Mouse (Mus musculus) kidney, embryonic 15.5 days (tissue): ENCODE measurements around the gene Sgk2. TPM values are rescaled to one million over a fixed set of nuclear protein-coding genes. Genes with fewer than 3 reads are reported as not detected.
"Not testable (repeated sequence)": the region's sequence is repeated elsewhere in the genome, so short reads cannot be mapped to it uniquely, and the experiment has no call there.

Experiments used
- ATAC-seq: fragments of 200-750 bp; cut with Nextera tagmentation; replicated peaks from 2 replicates; pipeline ENCODE4 v1.8.0; 2017; ENCODE audit warnings: moderate TSS enrichment; ENCODE audit not compliant: low FRiP score
- H3K27ac ChIP-seq: fragments of 300-500 bp; sonication (generic); 2 replicates; pipeline ENCODE4 v1.5.1; 2015; ENCODE audit warnings: mild to moderate bottlenecking, inconsistent platforms
- H3K27me3 ChIP-seq: fragments of 300-500 bp; sonication (generic); 2 replicates; pipeline ENCODE4 v1.6.1; 2015; ENCODE audit warnings: inconsistent platforms
- H3K36me3 ChIP-seq: fragments of 300-500 bp; sonication (generic); 2 replicates; pipeline ENCODE4 v1.6.1; 2015; ENCODE audit warnings: inconsistent platforms
- H3K4me1 ChIP-seq: fragments of 300-500 bp; sonication (generic); 2 replicates; pipeline ENCODE4 v1.6.1; 2015; ENCODE audit warnings: inconsistent platforms
- H3K4me2 ChIP-seq: fragments of 300-500 bp; sonication (generic); 2 replicates; pipeline ENCODE4 v1.6.1; 2015; ENCODE audit warnings: moderate library complexity, mild to moderate bottlenecking, inconsistent platforms
- H3K4me3 ChIP-seq: fragments of 300-500 bp; sonication (generic); replicated peaks from 2 replicates; pipeline ENCODE4 v1.5.1; 2015; ENCODE audit warnings: mild to moderate bottlenecking, inconsistent platforms
- H3K9ac ChIP-seq: fragments of 300-500 bp; sonication (generic); 2 replicates; pipeline ENCODE4 v1.6.1; 2015; ENCODE audit warnings: mild to moderate bottlenecking, inconsistent platforms
- H3K9me3 ChIP-seq: fragments of 300-500 bp; sonication (generic); replicated peaks from 2 replicates; pipeline ENCODE4 v1.6.1; 2016; ENCODE audit warnings: inconsistent platforms
- WGBS: fragments of 180-500 bp; shearing (Covaris S2); methylation state at CpG from one replicate; pipeline ENCODE4 v1.1.7; 2015; ENCODE audit warnings: mixed read lengths; 5-methylcytosine and 5-hydroxymethylcytosine counted together
- polyA plus RNA-seq: library from polyadenylated mRNA; unstranded; fragments of >200 nt; fragmentation: Nextera tagmentation; extraction: Ambion mirVana; gene quantifications from 2 replicates; pipeline ENCODE4 v1.2.1, GENCODE M21; 2015

The Sgk2 gene
- polyA plus RNA-seq, 1 experiment from 2014 or later, result 7.3 TPM

DNA sequence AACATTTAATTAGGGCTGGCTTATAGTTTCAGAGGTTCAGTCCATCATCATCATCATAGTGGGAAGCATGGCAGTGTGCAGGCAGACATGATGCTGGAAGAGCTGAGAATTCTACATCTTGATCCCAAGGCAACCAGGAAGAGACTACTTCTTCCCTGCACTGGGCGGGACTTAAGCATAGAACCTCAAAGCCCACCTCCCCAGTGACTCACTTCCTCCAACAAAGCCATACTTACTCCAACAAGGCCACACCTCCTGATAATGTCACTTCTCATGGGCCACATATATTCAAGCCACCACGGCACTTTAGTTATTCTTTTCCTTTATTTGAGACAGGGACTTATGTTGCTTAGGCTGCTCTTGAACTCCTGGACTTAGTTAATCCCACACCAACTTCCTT lies 62.0 kb downstream of the Sgk2 start:
- no peak for ATAC-seq
- WGBS, result 88% methylated on average over 2 of the region's 2 CpGs
- no peak overlapping the region for H3K4me2 ChIP-seq
- no peak overlapping the region for H3K4me3 ChIP-seq
- no peaks in the 10 kb centered on the region for H3K27me3 ChIP-seq
- H3K9ac ChIP-seq, result no peak overlapping the region
- H3K4me1 ChIP-seq, result peaks cover 6% of the 10 kb centered on the region; the same call in 1 of the 2 replicates
- no peaks in the 10 kb centered on the region for H3K9me3 ChIP-seq
- no peak overlapping the region for H3K27ac ChIP-seq
- H3K36me3 ChIP-seq, result peaks cover 37% of the 10 kb centered on the region

- Histone ChIP-seq H3K4me2 (no peak overlapping the region), H3K27me3 (no peaks in the 10 kb centered on the region), H3K4me1 (peaks cover 22% of the 10 kb centered on the region), H3K27ac (no peak overlapping the region), H3K36me3 (peaks cover 14% of the 10 kb centered on the region; the same call in 1 of the 2 replicates), H3K9me3 (no peaks in the 10 kb centered on the region), H3K9ac (no peak overlapping the region), H3K4me3 (no peak overlapping the region)
- WGBS, result 70% methylated on average over 1 of the region's 1 CpGs
- no peak for ATAC-seq
Measured at GRCm38 (mm10) chr2:163051691-163052090, 64.6 kb downstream of the Sgk2 start.

- ATAC-seq, result no peak
Measured at GRCm38 (mm10) chr2:163052101-163052500, 65.0 kb downstream of the Sgk2 start.

GRCm38 (mm10) chr2:163052826-163053225 lies 65.7 kb downstream of the Sgk2 start:
- no peaks in the 10 kb centered on the region for H3K9me3 ChIP-seq
- ATAC-seq, result no peak
- H3K4me1 ChIP-seq, result peaks cover 22% of the 10 kb centered on the region
- no peaks in the 10 kb centered on the region for H3K27me3 ChIP-seq
- H3K4me3 ChIP-seq, result no peak overlapping the region
- no peak overlapping the region for H3K27ac ChIP-seq
- H3K4me2 ChIP-seq, result no peak overlapping the region
- no peak overlapping the region for H3K9ac ChIP-seq
- WGBS, result 73% methylated on average over 4 of the region's 4 CpGs
- H3K36me3 ChIP-seq, result 0 out of 2 replicates have a peak, but pooled peaks cover 4% of the 10 kb centered on the region

More at GRCm38 (mm10) chr2:163052101-163052500, 65.0 kb downstream of the Sgk2 start:
- H3K36me3 ChIP-seq, result peaks cover 10% of the 10 kb centered on the region; the same call in 1 of the 2 replicates
- H3K27ac ChIP-seq, result no peak overlapping the region
- peaks cover 22% of the 10 kb centered on the region for H3K4me1 ChIP-seq
- no peak overlapping the region for H3K4me3 ChIP-seq
- H3K4me2 ChIP-seq, result no peak overlapping the region
- H3K9ac ChIP-seq, result no peak overlapping the region
- 45% methylated on average over 4 of the region's 4 CpGs for WGBS
- H3K27me3 ChIP-seq, result no peaks in the 10 kb centered on the region
- no peaks in the 10 kb centered on the region for H3K9me3 ChIP-seq

- peaks cover 22% of the 10 kb centered on the region for H3K4me1 ChIP-seq
- no peaks in the 10 kb centered on the region for H3K9me3 ChIP-seq
- H3K4me3 ChIP-seq, result peak within 1 kb of the TSS; percentile 77
- peak within 1 kb of the TSS; percentile 68 for H3K27ac ChIP-seq
- peak within 1 kb of the TSS; percentile 70 for H3K9ac ChIP-seq
- 0 out of 2 replicates have a peak, but pooled peaks cover 4% of the 10 kb centered on the region for H3K36me3 ChIP-seq
- H3K4me2 ChIP-seq, result peak within 1 kb of the TSS; percentile 99
- no peaks in the 10 kb centered on the region for H3K27me3 ChIP-seq
- WGBS, result under 1% methylated on average over 48 of the region's 48 CpGs
- peak; percentile 99 for ATAC-seq
Measured at GRCm38 (mm10) chr2:163054335-163054840, 67.3 kb downstream of the Sgk2 start, which contains the start of gene Mybl2. TSS of gene Mybl2 (plus strand) at chr2:163054687.

DNA sequence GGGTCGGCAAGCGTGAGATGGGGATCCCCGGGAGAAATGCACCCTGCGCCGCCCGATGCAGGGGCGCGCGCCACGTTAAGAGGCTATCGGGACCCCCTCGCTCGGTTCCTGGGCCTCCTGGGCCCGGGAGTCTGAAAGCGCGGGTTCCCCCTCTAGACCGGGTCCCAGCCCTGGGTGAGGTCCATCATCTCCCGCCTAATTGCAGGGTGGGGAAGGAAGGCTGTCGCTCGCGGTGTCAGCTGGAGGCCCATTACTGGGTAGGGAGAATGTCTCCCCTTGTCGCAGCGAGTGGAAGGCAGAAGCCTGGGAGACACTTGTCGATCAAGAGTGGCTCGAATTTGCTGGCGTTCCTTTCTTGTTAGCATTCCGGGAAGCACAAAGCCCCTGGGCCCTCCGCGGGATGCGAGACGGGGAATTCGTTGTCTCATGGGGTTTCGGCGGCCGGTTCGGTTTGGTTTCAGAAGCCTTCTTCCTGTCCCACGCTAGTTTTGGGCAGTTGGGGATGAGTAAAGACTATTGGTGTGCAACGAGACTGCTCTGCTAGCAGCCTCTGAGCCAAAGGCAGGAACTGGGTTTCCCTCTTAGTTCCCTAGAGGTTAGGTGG lies 67.9 kb downstream of the Sgk2 start:
- Histone ChIP-seq H3K9ac (peak overlapping the region; percentile 70), H3K4me2 (peak overlapping the region; percentile 99), H3K9me3 (no peaks in the 10 kb centered on the region), H3K27me3 (no peaks in the 10 kb centered on the region), H3K36me3 (0 out of 2 replicates have a peak, but pooled peaks cover 4% of the 10 kb centered on the region), H3K4me1 (peaks cover 22% of the 10 kb centered on the region), H3K27ac (peak overlapping the region; percentile 68), H3K4me3 (peak overlapping the region; percentile 77)
- WGBS, result under 1% methylated on average over 35 of the region's 38 CpGs
- peak; percentile 55 for ATAC-seq

GRCm38 (mm10) chr2:163055715-163056114 lies 68.6 kb downstream of the Sgk2 start:
- peak overlapping the region; percentile 77 for H3K4me3 ChIP-seq
- 39% methylated on average over 5 of the region's 5 CpGs for WGBS
- peak overlapping the region; percentile 99 for H3K4me2 ChIP-seq
- H3K4me1 ChIP-seq, result peaks cover 22% of the 10 kb centered on the region
- no peak overlapping the region for H3K27ac ChIP-seq
- no peak for ATAC-seq
- peak overlapping the region; percentile 70 for H3K9ac ChIP-seq
- H3K27me3 ChIP-seq, result no peaks in the 10 kb centered on the region
- H3K36me3 ChIP-seq, result no peaks in the 10 kb centered on the region
- no peaks in the 10 kb centered on the region for H3K9me3 ChIP-seq

DNA sequence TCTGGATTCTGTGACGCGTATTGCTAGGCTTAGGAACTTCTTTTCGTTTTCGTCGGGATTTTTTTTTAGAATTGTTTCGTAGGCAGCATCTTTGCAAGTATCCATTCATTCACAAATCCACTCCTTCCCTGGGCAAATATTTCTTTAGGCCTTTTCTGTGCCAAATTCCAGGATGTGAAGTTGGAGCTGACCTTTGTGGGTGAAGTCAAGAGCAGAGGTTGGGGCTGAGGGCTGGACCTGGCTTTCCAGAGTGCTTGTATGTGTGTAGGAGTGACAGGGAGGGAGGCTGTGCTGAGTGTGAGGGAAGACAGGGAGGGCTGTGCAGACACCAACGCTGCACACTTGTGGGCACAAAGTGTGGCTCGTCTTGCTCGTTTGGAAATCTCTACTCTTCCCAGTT lies 69.5 kb downstream of the Sgk2 start:
- no peak overlapping the region for H3K9ac ChIP-seq
- no peak for ATAC-seq
- no peaks in the 10 kb centered on the region for H3K9me3 ChIP-seq
- H3K4me2 ChIP-seq, result peak overlapping the region; percentile 99
- H3K4me1 ChIP-seq, result peaks cover 22% of the 10 kb centered on the region
- H3K36me3 ChIP-seq, result no peaks in the 10 kb centered on the region
- WGBS, result 82% methylated on average over 9 of the region's 9 CpGs
- no peak overlapping the region for H3K27ac ChIP-seq
- H3K27me3 ChIP-seq, result no peaks in the 10 kb centered on the region
- no peak overlapping the region for H3K4me3 ChIP-seq

GRCm38 (mm10) chr2:163058981-163059380 lies 71.9 kb downstream of the Sgk2 start:
- not testable (repeated sequence) for H3K9me3 ChIP-seq, H3K9ac ChIP-seq, H3K27me3 ChIP-seq, H3K27ac ChIP-seq, H3K4me3 ChIP-seq, ATAC-seq, H3K4me2 ChIP-seq
- H3K36me3 ChIP-seq, result peaks cover 17% of the 10 kb centered on the region
- WGBS, result 93% methylated on average over 7 of the region's 7 CpGs
- H3K4me1 ChIP-seq, result peaks cover 17% of the 10 kb centered on the region

GRCm38 (mm10) chr2:163060630-163061029 lies 73.5 kb downstream of the Sgk2 start:
- Histone ChIP-seq H3K9ac (no peak overlapping the region), H3K27ac (no peak overlapping the region), H3K36me3 (peaks cover 30% of the 10 kb centered on the region), H3K27me3 (no peaks in the 10 kb centered on the region), H3K4me1 (peaks cover 7% of the 10 kb centered on the region), H3K4me2 (no peak overlapping the region), H3K9me3 (no peaks in the 10 kb centered on the region), H3K4me3 (no peak overlapping the region)
- WGBS, result 83% methylated on average over 6 of the region's 6 CpGs
- ATAC-seq, result no peak

GRCm38 (mm10) chr2:163061203-163062118 lies 74.3 kb downstream of the Sgk2 start:
- 82% methylated on average over 8 of the region's 8 CpGs for WGBS
- Histone ChIP-seq H3K4me1 (no peaks in the 10 kb centered on the region), H3K4me3 (no peak overlapping the region), H3K27ac (no peak overlapping the region), H3K27me3 (no peaks in the 10 kb centered on the region), H3K9me3 (no peaks in the 10 kb centered on the region), H3K9ac (no peak overlapping the region), H3K4me2 (no peak overlapping the region), H3K36me3 (peaks cover 36% of the 10 kb centered on the region)
- ATAC-seq, result no peak

- Histone ChIP-seq H3K27me3 (no peaks in the 10 kb centered on the region), H3K4me3 (no peak overlapping the region), H3K9ac (no peak overlapping the region), H3K36me3 (peaks cover 39% of the 10 kb centered on the region), H3K4me1 (no peaks in the 10 kb centered on the region), H3K4me2 (no peak overlapping the region), H3K27ac (no peak overlapping the region), H3K9me3 (no peaks in the 10 kb centered on the region)
- WGBS, result 66% methylated on average over 6 of the region's 6 CpGs
- no peak for ATAC-seq
Measured at GRCm38 (mm10) chr2:163062119-163062508, 75.0 kb downstream of the Sgk2 start.
